Mouse (Mus musculus): Measurements from ENCODE around the gene Gm20388.

GRCm38 (mm10) chr8:123345135-123345534 lies 3434.5 kb downstream of the Gm20388 start:
- TF ChIP-seq CTCF (IDR thresholded peaks at IDR 0.05; ENCODE audit: borderline replicate concordance, insufficient read depth, low read depth, low read length) (no peak), POLR2A (IDR thresholded peaks at IDR 0.05; ENCODE audit: borderline replicate concordance, insufficient read depth, low read length) (no peak)
